Mouse (Mus musculus): ENCODE measurements around the gene Zfp14. TPM values are rescaled to one million over a fixed set of nuclear protein-coding genes. Genes with fewer than 3 reads are reported as not detected.
A peak's percentile ranks its signal among the peaks of the same experiment; 100 is the strongest.

The Zfp14 gene
- 10.5 TPM in 2 replicates for polyA plus RNA-seq (2012; rRNA removed)

DNA sequence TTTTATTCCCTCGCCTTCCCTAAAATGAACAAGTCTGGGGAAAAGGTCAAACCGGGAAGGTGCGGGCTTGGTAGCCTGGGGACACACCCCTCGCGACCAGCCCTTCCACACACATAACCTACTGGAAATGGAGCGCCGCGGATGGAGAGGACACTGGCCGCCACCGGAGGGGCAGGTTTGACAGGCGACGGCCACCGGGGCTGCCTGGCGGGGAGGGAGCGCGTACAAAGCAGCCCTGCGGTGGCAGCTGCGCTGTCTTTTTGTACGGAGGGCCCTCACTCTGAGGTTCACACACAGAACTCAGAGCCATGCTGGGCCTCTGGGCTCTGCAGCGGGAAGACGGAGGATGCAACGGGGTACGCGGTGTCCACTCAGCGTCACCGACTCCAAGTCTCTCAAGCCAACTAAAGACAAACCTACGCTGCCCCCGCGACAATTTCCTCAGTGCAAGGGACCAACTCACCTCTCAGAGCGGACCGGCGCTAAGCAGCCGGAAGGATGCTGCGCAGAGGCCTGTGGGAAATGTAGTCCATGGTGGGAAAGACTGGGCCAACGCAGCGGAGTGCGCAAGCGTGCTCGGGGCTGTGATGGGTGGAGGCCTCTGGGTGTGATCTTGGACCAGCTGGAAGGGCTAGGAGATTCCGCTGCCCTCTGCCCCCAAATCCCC, at the start of gene Zfp14:
Gene Zfp14, minus strand, starts transcription at position 499 of the 667 bp plus-strand sequence.
- DNase-seq (ENCODE audit: extremely low spot score in 1 of 2, low spot score in 1 of 2): peak; percentile 87 to 95

DNA sequence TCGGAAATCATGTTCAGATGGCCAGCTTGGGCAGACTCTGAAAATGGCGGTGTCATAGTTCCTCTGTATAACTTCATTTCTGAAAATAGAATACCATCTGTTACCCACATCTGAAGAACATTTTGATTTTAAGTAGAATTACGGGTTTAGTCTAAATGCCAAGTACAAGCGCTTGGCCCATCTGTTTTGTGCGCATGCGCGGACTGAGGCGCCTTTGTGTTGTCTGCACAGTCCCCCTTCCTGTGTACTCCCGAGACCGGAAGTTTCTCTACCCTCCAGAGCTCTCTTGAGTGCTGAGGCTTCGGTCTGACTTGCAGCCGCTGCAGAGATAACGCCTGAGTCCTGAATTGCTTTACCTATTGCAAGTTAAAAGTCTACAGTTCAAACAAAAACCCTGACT, 48.1 kb upstream of the Zfp14 start:
- peak; percentile 79 to 87 for DNase-seq (ENCODE audit: extremely low spot score in 1 of 2, low spot score in 1 of 2)

DNA sequence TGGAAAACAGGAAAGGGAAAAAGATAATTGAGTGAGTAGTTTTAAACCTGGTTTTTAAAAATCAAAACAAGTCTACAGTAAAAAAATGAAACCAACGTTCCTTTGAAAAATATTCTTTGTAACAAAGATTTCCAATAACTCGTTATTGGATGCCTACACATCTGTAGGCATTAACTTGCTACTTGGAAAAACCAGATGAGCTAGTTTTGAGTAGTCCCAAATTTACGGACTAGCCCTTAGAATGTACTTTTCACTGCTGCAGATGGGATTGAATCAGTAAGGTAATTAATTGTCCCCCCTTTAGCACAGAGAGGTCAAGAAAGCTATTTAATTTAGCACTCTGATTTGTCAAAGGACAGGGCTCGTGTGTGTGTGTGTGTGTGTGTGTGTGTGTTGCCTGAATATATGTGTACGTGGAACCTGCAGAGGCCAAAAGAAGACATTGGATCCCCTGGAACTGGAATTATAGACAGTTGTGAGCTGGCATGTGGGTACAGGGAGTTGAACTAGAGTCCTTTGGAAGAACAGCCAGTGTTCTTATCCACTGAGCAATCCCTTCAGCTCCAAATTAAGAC, 44.5 kb upstream of the Zfp14 start:
- no peak for DNase-seq (ENCODE audit: extremely low spot score in 1 of 2, low spot score in 1 of 2)

DNA sequence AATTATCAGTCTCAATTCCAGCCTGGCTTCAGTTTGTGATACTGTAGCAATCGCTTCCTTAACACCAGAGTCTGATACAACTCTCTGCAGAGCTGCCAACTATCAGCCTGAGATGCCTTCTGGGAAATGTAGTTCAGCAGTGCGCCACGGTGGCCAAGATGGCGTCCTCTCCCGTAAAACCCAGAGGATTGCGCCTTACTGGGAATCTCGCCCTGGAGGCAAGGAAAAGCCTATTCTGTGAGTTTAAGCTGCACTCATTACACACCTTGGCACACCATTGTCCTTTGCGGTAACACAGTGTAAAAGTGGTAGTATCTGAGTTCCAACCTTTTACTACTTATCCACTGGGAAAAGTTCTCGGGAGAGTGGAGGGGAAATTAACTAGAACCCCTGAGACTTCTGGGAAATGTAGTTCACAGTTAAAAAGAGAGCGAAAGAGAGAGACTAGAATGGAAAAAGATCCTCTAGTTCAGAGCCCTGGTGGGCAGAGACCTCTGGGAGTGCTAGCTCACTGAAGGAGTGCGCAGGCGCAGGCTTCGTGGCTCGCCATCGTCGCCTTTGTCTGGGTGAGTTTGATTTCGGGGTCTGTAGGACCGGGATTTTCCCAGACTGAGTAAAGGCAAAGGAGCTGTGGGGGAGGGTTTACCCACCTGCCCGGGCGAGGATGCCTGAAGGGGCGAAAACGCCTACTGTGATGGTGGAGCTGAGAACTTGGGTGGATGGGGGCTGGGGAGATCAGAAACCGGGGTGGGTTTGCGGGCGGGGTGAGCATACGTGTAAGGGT, 43.7 kb upstream of the Zfp14 start, which contains the start of gene Zfp260:
Gene Zfp260, plus strand, starts transcription at position 132 of the 784 bp plus-strand sequence.
- DNase-seq (ENCODE audit: extremely low spot score in 1 of 2, low spot score in 1 of 2): peak; percentile 88 to 93

DNA sequence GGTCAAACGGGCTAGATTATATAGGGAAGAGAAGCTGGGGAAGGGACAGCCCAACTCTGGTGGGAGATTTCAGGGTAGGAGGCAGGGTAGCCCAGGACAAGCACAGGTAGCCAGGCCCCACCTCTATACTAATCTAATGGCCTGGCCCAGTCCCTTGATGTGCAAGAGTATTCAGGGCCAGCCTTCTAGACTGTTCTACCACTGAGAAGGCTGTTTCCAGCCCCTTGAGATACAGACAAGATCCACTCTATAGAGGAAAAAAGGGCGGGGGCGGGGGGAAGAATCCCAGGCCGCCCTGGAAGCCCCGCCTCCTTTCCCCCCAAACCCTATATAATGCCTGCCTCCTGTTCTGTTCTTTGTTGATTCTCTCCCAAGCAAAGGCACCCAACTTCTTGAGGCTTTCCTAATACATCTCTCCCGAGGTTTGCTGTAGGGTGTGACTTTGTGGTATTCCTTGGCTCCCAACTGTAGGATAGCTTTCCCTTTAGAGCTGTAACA, 42.8 kb upstream of the Zfp14 start:
- DNase-seq (ENCODE audit: extremely low spot score in 1 of 2, low spot score in 1 of 2): no peak

DNA sequence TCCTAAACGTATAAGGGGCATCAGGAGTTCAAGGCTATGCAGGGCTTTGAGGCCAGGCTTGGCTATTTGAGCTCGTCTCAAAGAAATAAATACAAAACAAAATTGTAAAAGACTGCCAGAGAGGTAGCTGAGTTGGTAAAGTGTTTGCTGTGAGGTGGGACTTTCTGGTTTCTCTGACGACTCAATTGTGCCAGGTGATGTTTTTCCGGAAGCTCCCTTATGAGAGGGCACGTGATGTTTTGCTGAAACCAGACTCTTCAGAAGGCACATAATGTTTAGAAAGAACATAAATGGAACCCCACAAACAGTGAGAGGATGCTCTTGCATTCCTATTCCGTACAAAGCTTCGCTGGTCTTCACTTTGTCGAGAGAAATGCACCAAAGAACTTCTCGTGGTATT, 41.5 kb upstream of the Zfp14 start:
- DNase-seq (ENCODE audit: extremely low spot score in 1 of 2, low spot score in 1 of 2): no peak

DNA sequence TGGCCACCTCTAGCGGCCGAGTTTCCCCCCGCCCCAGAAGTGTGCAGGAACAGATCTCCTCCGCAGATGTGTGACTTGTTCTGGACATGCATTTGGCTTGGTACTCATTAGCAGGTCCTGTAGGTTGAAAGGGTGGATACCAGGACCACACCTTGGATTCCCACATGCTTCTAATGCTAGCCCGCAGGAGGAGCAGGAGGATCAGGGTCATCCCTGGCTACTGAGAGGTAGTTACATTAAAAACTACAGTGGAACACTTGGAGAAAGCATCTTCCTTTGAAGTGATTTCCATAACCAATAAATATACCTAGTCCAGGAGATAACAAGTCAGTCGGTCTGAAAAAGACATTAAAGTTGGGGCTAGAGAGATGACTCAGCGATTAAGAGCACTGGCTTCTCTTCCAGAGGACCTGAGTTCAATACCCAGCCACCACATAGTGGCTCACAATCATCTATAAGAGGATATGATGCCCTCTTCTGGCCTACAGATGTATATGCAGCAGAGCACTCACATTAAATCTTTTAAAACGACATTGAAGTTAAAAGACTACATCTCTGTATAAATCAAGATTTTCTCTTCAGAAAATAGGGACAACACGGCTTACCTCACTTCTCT, 39.9 kb upstream of the Zfp14 start:
- DNase-seq (ENCODE audit: extremely low spot score in 1 of 2, low spot score in 1 of 2): peak in 1 of 2 experiments; percentile 36

DNA sequence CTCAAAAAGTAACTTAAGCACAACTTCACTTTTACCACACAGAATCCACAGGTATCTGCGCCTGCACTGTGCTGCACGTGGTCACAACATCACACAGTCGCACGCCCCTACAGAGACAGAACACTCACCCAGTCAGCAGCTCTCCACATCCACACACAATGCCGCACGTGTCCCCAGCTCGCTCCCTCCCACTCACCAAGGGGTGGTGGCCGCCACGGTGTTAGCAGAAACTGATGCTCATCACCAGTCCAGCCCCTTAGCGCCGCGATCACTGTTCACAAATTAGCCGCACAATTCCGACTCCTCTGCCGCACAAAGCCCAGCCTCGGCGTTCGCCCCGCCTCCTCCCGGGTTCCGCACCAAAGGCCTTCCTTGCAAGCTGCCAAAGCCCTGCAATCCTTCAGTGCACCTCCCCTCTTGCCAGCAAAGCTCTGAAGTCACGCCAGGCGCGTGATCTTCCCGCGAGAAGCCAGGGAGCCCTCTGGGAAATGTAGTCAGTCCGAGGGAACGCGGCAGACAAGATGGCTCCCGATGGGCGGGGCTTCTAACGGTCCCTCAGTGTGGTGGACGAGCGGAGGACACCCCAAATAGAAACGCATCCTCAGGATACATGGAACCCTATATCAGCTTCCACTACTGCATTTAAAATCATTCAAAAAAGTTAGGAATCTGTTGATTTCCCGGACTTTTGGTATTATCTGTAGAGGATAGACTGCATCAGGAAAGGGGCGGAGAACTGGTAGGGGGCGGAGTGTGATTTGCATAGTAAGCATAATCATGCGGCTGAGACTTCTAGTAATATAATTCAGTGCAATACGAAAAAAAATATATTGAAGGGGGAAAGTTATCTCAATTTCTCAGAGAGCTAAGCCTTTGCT, 39.2 kb upstream of the Zfp14 start, which contains the start of the genes Gm26920 and Zfp566:
Gene Gm26920, minus strand, starts transcription at position 319 of the 878 bp plus-strand sequence.
Gene Zfp566, minus strand, starts transcription at position 436 of the 878 bp plus-strand sequence.
- peak; percentile 94 to 97 for DNase-seq (ENCODE audit: extremely low spot score in 1 of 2, low spot score in 1 of 2)

DNA sequence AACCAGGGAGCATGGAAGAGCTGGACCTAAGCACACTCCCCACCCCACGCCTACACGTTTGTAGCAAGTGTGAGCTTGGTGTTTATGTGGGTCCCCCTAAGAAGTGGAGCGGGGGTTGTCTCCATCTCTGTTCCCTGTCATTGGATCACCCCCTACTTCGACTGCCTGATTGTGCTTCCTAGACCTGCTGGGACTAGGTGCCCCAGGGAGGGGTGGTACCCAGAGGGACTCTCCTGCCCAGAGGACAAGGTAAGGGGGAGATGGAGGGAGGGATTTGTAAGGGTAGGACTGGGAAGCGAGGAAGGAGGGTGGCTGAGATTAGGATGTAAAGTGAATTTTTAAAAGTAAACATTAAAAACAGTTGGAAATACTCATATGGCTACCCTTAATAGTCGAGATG, 38.2 kb upstream of the Zfp14 start:
- no peak for DNase-seq (ENCODE audit: extremely low spot score in 1 of 2, low spot score in 1 of 2)

DNA sequence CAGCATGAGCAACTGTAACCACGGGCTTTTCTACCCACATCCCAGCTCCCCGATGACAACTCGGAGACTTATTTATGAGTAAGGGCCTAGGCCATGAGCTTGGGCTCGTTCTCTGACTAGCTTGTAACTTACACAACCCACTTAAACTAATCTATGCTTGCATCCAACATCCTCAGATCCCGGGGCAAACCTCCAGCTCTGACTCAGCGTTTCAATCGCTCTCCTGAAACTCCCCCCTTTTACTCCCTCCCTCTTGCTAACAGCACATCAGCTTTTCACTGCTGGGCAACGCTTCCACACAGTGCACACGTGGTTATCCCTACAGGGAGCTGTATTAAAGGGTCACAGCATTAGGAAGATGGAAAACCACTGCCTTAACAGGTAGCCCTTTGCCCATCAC, 35.3 kb upstream of the Zfp14 start:
- peak in 1 of 2 experiments; percentile 74 for DNase-seq (ENCODE audit: extremely low spot score in 1 of 2, low spot score in 1 of 2)

DNA sequence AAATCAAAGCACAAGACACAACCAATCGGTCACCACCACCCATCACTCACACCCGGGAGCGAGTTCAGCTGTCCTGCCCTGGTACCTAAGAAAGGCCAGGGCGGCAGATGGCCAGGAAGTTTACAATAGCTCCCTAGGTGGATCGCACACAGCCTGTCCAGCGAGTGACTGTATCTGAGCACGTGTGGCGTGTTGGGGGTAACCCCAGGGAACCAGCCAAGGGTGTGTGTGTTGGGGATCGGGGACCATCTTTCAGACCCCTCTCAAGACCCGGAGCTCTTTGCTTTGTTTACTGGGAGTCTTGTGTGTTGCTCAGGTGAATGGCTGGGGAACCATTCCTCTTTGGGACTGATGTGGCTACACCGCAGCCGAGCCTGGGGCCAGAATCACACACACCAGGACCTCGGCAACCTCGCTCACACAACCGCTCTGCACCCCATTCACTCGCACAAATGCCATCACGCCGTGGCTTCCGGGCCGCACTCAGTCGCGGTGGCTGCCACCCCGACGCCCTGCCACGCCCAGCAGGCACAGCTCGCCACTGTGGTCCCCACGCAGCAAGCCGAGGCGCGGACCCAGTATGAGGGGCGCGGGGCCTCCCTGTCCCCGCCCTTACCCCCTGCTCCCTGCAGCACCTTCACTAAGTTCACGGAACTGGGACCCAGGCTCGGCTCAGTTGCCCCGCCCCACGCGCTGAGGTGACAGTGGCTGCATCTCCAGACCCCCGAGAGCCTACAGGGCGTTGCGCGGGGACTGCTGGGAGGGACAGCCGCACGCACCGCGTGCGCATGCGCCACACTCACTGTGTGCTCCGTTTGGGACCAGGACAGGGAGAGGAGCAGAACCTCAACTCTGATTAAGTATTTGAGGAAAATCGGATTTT, 21.2 kb upstream of the Zfp14 start, which contains the start of gene Zfp82:
Gene Zfp82, minus strand, starts transcription at position 755 of the 883 bp plus-strand sequence.
- DNase-seq (ENCODE audit: extremely low spot score in 1 of 2, low spot score in 1 of 2): peak; percentile 44 to 86

DNA sequence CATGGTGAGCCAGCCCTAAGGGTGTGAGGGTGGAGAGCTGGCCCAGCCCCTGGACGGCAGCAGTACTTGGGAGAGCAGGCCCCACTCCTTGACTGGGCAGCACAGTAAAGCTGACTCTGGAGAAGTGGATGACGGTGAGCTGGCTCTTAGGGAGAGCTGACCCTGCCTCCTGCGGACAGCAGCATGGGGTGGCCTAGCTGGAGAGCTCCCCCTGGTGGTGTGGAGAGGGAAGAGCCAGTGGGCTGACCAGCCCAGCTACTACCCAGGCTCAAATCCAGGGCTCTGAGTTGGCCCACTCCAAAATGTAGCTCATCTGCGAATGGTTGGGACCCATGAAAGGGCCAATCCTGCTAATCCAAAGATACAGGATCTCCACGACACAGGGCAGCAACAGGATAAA, 13.4 kb upstream of the Zfp14 start:
- no peak for DNase-seq (ENCODE audit: extremely low spot score in 1 of 2, low spot score in 1 of 2)

DNA sequence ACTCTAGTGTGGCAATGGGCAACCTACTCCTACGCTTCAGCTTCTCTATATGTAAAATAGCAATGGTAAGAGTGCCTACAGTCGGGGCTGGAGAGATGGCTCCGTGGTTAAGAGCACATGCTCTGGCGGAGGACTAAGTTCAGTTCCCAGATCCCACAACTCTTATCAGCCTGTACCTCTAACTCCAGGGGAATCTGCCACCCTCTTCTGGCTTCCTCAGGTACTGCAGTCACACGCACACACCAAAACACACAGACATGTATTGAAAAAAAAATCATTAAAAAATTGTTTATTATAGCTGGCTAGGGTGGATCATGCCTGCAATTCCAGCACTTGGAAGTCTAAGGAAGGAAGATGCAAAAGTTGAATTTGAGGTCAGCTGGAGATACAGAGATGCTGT, 11.3 kb upstream of the Zfp14 start:
- no peak for DNase-seq (ENCODE audit: extremely low spot score in 1 of 2, low spot score in 1 of 2)

DNA sequence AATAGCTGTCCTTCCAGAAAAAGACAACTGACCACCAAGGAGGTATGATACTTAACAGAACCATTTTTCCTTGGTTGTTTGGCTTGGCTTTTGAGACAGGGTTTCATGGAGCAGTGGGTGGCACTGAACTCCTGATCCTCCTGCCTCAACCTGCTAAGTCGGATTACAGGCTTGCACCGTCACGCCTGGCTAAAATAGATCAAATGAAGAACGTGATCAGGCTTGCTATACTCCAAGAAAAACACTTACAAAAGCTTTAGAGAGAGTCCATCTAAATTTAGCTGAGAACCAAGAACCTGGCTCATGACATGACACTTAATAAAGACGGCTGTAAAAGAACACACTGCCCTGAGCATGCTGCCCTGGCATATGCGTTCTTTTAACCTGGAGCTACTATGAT, 9.2 kb upstream of the Zfp14 start:
- no peak for DNase-seq (ENCODE audit: extremely low spot score in 1 of 2, low spot score in 1 of 2)

DNA sequence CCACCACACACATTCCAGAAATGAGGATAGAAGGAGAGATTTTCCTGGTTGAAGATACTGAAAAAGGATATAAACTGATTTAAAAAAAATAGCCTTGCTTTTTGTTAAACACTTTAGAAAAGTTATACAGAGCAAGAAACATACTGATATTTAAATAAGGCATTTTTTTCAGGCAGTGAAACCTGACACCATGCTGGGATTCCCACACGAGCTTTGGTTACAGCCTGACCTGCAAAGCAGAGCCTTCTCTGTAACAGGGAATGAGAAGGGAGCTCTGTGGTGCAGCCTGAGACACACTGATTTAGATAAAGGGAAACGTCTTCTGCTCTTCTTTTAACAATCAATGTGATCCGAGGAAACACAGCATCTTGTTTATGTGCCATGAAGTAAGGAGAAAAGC, 2.4 kb upstream of the Zfp14 start:
- DNase-seq (ENCODE audit: extremely low spot score in 1 of 2, low spot score in 1 of 2): no peak

DNA sequence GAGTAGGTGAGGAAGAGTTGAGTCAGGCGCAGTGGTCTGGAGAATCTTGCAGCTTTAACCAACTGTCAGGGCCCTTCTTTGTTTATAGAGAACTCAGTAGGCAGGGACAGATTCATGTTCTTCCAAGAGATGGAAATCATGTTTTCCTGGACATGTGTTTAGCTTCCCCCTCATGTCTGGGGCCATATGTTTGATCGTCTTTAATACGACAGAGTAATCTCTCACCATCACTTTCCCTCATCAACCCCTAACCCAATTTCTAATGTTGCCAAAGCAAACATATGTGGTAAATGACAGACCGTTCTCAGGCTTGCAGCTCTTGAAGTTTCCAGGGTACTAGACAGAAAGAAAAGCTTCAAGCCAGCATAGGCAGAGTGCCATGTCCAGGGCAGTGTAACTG, 3.1 kb downstream of the Zfp14 start:
- no peak for DNase-seq (ENCODE audit: extremely low spot score in 1 of 2, low spot score in 1 of 2)

DNA sequence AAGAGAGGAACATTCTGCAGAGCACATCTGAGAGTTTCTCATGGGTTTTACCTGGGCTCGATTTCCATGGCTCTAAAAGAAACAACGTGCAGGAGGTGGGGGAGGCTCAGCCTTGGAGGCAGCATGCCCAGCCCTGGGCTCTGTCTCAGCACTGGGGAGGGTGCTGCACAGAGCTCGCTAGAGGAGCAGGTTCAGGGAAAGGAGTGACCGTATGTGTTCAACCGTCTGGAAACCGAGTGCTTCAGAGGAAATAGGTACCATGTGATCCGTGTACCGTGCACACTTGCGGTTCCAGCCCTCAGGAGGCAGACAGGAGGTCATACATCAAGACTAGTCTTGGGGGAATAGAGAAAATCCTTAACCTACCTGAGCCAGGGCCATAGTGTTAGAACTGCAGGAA, 6.8 kb downstream of the Zfp14 start:
- no peak for DNase-seq (ENCODE audit: extremely low spot score in 1 of 2, low spot score in 1 of 2)

DNA sequence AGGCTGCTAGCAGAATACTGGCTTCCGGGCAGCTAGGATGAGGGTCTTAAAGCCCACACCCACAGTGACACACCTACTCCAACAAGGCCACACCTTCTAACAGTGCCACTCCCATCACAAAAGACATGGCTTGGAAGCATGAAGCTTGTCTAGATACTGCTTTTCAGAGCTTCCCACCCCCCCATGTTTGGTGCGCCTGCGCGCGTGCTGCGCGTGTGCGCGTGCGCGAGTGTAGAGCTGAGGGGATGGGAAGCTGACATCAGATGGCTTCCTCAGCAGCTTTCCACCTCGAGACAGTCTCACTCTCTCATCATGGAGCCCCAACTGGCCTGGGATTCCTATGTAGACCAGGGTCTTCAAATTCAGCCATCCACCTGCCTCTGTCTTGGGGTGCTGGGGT, 16.8 kb downstream of the Zfp14 start:
- DNase-seq (ENCODE audit: extremely low spot score in 1 of 2, low spot score in 1 of 2): no peak

DNA sequence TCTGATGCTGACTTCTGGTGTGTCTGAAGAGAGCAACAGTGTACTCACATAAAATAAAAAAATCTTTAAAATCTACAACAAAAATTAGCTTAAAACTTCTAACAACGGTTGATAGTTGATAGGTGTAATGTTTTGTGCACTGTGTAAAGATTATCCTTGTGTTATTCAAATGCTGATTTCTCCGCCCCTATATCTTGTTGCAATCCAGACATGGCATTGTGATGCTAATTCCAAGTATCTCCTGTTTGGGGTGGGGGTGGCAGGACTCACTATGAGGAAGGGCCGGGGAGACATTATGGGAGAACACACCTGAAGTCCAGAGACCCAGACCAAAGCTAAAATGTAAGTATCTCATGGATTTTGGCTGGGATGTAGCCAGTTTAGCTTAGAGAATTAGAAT, 19.8 kb downstream of the Zfp14 start:
- DNase-seq (ENCODE audit: extremely low spot score in 1 of 2, low spot score in 1 of 2): no peak

All from frontal cortex, adult 2 months (tissue).